Mouse (Mus musculus) embryonic fibroblast, embryonic 13.5 days (primary cell): Measurements from ENCODE around the gene R3hcc1l.

ENCODE experiments used
- CTCF ChIP-seq: IDR thresholded peaks from 2 replicates; pipeline ENCODE4 v1.5.1; 2011; ENCODE audit warnings: mild to moderate bottlenecking, control low read depth, low read length, moderate library complexity, borderline replicate concordance; ENCODE audit not compliant: insufficient read depth
- POLR2A ChIP-seq: IDR thresholded peaks from 2 replicates; pipeline ENCODE4 v1.6.1; 2011; ENCODE audit warnings: low read depth, mild to moderate bottlenecking, control low read depth, low read length, moderate library complexity

DNA sequence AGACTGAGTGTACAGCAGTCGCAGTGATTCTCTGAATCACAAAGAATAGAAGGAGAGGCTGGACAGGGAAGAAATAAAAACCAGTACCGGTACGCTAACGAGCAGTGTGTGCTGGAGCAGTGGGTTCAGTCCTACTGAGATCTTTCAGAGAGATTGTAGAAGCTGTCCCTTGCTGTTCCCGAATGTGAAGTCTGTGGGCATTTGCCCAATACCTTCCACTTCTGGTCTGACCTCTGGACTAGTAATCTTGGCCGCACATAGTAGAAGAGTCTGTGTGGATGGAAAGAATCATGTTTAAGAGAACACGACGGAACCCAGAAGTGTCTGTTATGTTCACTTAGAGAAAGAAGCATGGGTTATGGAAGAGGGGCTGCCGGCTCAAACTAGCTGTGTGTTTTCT, 8.9 kb upstream of the R3hcc1l start:
- no peak for TF ChIP-seq CTCF
- TF ChIP-seq POLR2A = no peak
